ENCODE assay signal across 27 mouse cellular contexts in genomic region chr15:72217731-72218130, GRCm38 (mm10).
DNase-seq lines count a peak whose midpoint lies in the region; ATAC-seq lines count a peak whose summit lies in the region.
"Had no signal": no experiment of that assay in that cellular context is flagged by ENCODE, and none has a peak within 500 bp of the region (broad histone marks: within the 10 kb centered on the region; RNA-seq: fewer than 3 reads in every experiment).

No protein-coding gene starts in this region.

- H3K4me3 ChIP-seq in kidney, embryonic 15.5 days (replicated peaks) = no peak overlapping the region
- H3K4me3 ChIP-seq: embryonic facial prominence, embryonic 12.5 days; embryonic facial prominence, embryonic 15.5 days; erythroblast, embryonic 14.5 days; forebrain, embryonic 12.5 days; forebrain, embryonic 15.5 days; hindbrain, embryonic 10.5 days; hindbrain, embryonic 13.5 days; intestine, embryonic 15.5 days had no signal

- no peak for ATAC-seq in kidney, embryonic 15.5 days (replicated peaks; ENCODE audit: low FRiP score)
- ATAC-seq: forebrain, embryonic 15.5 days; hindbrain, embryonic 16.5 days; intestine, embryonic 15.5 days; Patski had no signal

- no peak overlapping the region for H3K9ac ChIP-seq in kidney, embryonic 15.5 days
- H3K9ac ChIP-seq: embryonic facial prominence, embryonic 12.5 days; embryonic facial prominence, embryonic 15.5 days; forebrain, embryonic 12.5 days; forebrain, embryonic 15.5 days; hindbrain, embryonic 13.5 days; intestine, embryonic 15.5 days had no signal

- H3K4me2 ChIP-seq in kidney, embryonic 15.5 days = no peak overlapping the region
- H3K4me2 ChIP-seq: embryonic facial prominence, embryonic 12.5 days; embryonic facial prominence, embryonic 15.5 days; forebrain, embryonic 12.5 days; forebrain, embryonic 15.5 days; heart, embryonic 11.5 days; hindbrain, embryonic 13.5 days; intestine, embryonic 15.5 days had no signal

- WGBS in kidney, embryonic 15.5 days = 77% methylated on average over 5 of the region's 5 CpGs

- no peaks in the 10 kb centered on the region for H3K36me3 ChIP-seq in kidney, embryonic 15.5 days
- H3K36me3 ChIP-seq: embryonic facial prominence, embryonic 12.5 days; embryonic facial prominence, embryonic 15.5 days; forebrain, embryonic 12.5 days; forebrain, embryonic 15.5 days; G1E; hindbrain, embryonic 10.5 days; hindbrain, embryonic 13.5 days; intestine, embryonic 15.5 days had no signal

- DNase-seq in adrenal gland, adult (ENCODE audit: inconsistent age in 2 of 2, low spot score in 1 of 2) = peak; percentile 61 to 63
- DNase-seq in adrenal gland, postnatal 25 days = no peak
- DNase-seq in adrenal gland, postnatal 10 days = peak; percentile 15
- DNase-seq in adrenal gland, postnatal 4 days (ENCODE audit: low spot score in 2 of 2) = no peak
- peak; percentile 34 for DNase-seq in kidney, adult 9 months
- DNase-seq in spleen, postnatal 10 days (ENCODE audit: low spot score in 2 of 2) = no peak
- DNase-seq: cerebellum, adult 11 months; cerebellum, adult 2 months; cerebellum, adult 9-11 months; cerebellum, postnatal 25 days; gastrocnemius, postnatal 10 days; gastrocnemius, postnatal 36 days; kidney, adult 11 months had no signal

- H3K9me3 ChIP-seq in kidney, embryonic 15.5 days (replicated peaks) = no peaks in the 10 kb centered on the region
- H3K9me3 ChIP-seq: embryonic facial prominence, embryonic 12.5 days; embryonic facial prominence, embryonic 15.5 days; forebrain, embryonic 12.5 days; forebrain, embryonic 15.5 days; hindbrain, embryonic 10.5 days; hindbrain, embryonic 13.5 days; intestine, embryonic 15.5 days had no signal

- H3K27ac ChIP-seq in kidney, embryonic 15.5 days = no peak overlapping the region
- H3K27ac ChIP-seq: embryonic facial prominence, embryonic 12.5 days; embryonic facial prominence, embryonic 15.5 days; forebrain, embryonic 12.5 days; forebrain, embryonic 15.5 days; hindbrain, embryonic 10.5 days; hindbrain, embryonic 13.5 days; intestine, embryonic 15.5 days had no signal

- H3K4me1 ChIP-seq in kidney, embryonic 15.5 days = no peaks in the 10 kb centered on the region
- H3K4me1 ChIP-seq: embryonic facial prominence, embryonic 12.5 days; embryonic facial prominence, embryonic 15.5 days; forebrain, embryonic 12.5 days; forebrain, embryonic 15.5 days; hindbrain, embryonic 10.5 days; hindbrain, embryonic 13.5 days; intestine, embryonic 15.5 days had no signal

- no peaks in the 10 kb centered on the region for H3K27me3 ChIP-seq in kidney, embryonic 15.5 days
- H3K27me3 ChIP-seq: CH12.LX; embryonic facial prominence, embryonic 12.5 days; embryonic facial prominence, embryonic 15.5 days; forebrain, embryonic 12.5 days; forebrain, embryonic 15.5 days; hindbrain, embryonic 13.5 days; intestine, embryonic 15.5 days; Patski had no signal

Comparison
In these comparisons a context has a peak if more than half of its experiments do, and no peak if none do; other contexts are left out.
1. DNase-seq: peak in adrenal gland, adult (2 of 2), adrenal gland, postnatal 10 days (single experiment) and kidney, adult 9 months (single experiment); none in adrenal gland, postnatal 25 days (single experiment), adrenal gland, postnatal 4 days (0 of 2) and spleen, postnatal 10 days (0 of 2).